Mouse (Mus musculus) forebrain, embryonic 11.5 days (tissue): ENCODE results near the gene Fstl3. TPM values are rescaled to one million over a fixed set of nuclear protein-coding genes. Genes with fewer than 3 reads are reported as not detected.
"Not testable (repeated sequence)": the region's sequence is repeated elsewhere in the genome, so short reads cannot be mapped to it uniquely, and the experiment has no call there.

ENCODE experiments used
- ATAC-seq: fragments of 200-750 bp; cut with Nextera tagmentation; replicated peaks from 2 replicates; pipeline ENCODE4 v1.8.0; 2017; ENCODE audit warnings: moderate TSS enrichment; ENCODE audit not compliant: low FRiP score
- DNase-seq: peaks from one replicate; pipeline ENCODE4 v3.0.0-alpha.2; 2017; ENCODE audit warnings: low spot score
- H3K27ac ChIP-seq: fragments of 300-500 bp; sonication (generic); 2 replicates; pipeline ENCODE4 v1.5.1; 2014; ENCODE audit warnings: low read depth, low read length
- H3K27me3 ChIP-seq: fragments of 300-500 bp; sonication (generic); 2 replicates; pipeline ENCODE4 v1.6.1; 2014; ENCODE audit warnings: mild to moderate bottlenecking, low read length, mixed read lengths; ENCODE audit not compliant: control insufficient read depth, insufficient read depth
- H3K36me3 ChIP-seq: fragments of 300-500 bp; sonication (generic); 2 replicates; pipeline ENCODE4 v1.6.1; 2014; ENCODE audit warnings: mild to moderate bottlenecking, low read length, moderate library complexity, mixed read lengths; ENCODE audit not compliant: control insufficient read depth, insufficient read depth
- H3K4me1 ChIP-seq: fragments of 300-500 bp; sonication (generic); replicated peaks from 2 replicates; pipeline ENCODE4 v1.6.1; 2014; ENCODE audit warnings: low read length, mixed read lengths; ENCODE audit not compliant: control insufficient read depth, insufficient read depth
- H3K4me2 ChIP-seq: fragments of 300-500 bp; sonication (generic); 2 replicates; pipeline ENCODE4 v1.6.1; 2014; ENCODE audit warnings: low read depth, mild to moderate bottlenecking, low read length, moderate library complexity, mixed read lengths; ENCODE audit not compliant: severe bottlenecking
- H3K4me3 ChIP-seq: fragments of 300-500 bp; sonication (generic); 2 replicates; pipeline ENCODE4 v1.5.1; 2014; ENCODE audit warnings: low read depth, low read length
- H3K9ac ChIP-seq: fragments of 300-500 bp; sonication (generic); 2 replicates; pipeline ENCODE4 v1.6.1; 2014; ENCODE audit warnings: low read length
- H3K9me3 ChIP-seq: fragments of 300-500 bp; sonication (generic); 2 replicates; pipeline ENCODE4 v1.6.1; 2016; ENCODE audit warnings: low read length, mixed read lengths; ENCODE audit not compliant: control insufficient read depth
- WGBS: fragments of 180-500 bp; shearing (Covaris S2); extraction: QIAGEN DNeasy Blood & Tissue Kit; methylation state at CpG from one replicate; pipeline ENCODE4 v1.1.7; 2014; 5-methylcytosine and 5-hydroxymethylcytosine counted together
- polyA plus RNA-seq: library from polyadenylated mRNA; unstranded; fragments of >200 nt; fragmentation: Nextera tagmentation; extraction: Ambion mirVana; gene quantifications from 2 replicates; pipeline ENCODE4 v1.2.1, GENCODE M21; 2014

Gene Fstl3
- polyA plus RNA-seq, 1 experiment from 2014 or later: 1.0 TPM

DNA sequence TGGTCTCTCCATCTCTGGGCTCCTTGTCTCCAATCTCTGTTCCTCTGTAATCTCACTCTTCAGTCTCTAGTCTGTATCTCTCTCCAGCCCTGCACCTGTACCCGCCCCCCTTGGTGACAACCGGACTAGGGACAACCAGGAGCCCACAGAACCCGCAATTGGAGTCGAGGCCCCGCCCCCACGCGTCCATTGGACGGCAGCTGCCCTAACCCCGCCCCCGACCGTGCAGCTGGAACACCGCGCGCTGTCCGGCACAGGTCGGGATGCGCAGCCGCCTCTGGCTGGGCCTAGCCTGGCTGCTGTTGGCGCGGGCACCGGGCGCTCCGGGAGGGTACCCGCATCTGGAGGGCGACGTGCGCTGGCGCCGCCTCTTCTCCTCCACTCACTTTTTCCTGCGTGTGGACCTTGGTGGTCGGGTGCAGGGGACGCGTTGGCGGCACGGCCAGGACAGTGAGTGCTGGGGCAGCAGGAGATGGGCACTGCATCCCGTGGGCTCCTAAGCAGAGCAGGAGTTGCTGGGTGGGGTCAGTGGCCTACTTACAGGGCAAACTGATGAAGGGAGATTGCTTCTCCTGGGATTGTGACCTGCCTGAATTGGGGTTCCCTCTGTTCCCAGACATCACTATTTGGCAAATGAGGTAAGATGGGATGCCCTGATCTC, 22.1 kb upstream of the Fstl3 start, which contains the start of gene Fgf22:
TSS of gene Fgf22 (plus strand) at position 221 of the 661 bp plus-strand sequence.
- Histone ChIP-seq H3K4me3 (peak within 1 kb of the TSS; percentile 20), H3K4me2 (peak within 1 kb of the TSS; percentile 66), H3K27me3 (no peaks in the 10 kb centered on the region), H3K9me3 (no peaks in the 10 kb centered on the region), H3K4me1 (peaks cover 6% of the 10 kb centered on the region; the same call in 1 of the 2 replicates), H3K36me3 (peaks cover 13% of the 10 kb centered on the region; the same call in 1 of the 2 replicates), H3K27ac (no peak within 1 kb of the TSS), H3K9ac (peak within 1 kb of the TSS; percentile 10; the same call in 1 of the 2 replicates)
- WGBS: 1% methylated on average over 36 of the region's 36 CpGs
- DNase-seq (peak; percentile 89), ATAC-seq (peak; percentile 90)

DNA sequence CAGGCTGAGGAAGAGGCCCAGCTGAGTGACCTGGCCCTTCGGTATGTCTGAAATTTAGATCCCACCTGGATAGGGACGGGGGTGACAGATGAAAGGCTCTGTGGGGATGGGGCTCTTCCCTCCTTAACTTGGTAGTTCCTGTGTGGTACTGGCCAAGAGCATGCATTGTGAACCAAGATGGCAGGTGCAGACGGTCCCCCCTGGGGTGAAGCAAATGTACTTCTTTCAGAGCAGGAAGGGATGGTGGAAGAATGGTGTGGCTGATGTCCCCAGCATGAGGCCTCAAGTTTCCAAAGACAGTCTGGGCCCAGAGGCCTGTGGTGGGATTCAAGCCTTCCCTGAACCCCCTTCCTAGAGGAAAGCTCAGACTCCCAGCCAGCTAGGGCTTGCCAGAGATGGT, 21.2 kb upstream of the Fstl3 start:
- ATAC-seq: no peak
- no peaks in the 10 kb centered on the region for H3K27me3 ChIP-seq
- 82% methylated on average over 3 of the region's 3 CpGs for WGBS
- H3K9ac ChIP-seq: no peak overlapping the region
- H3K4me3 ChIP-seq: no peak overlapping the region
- no peaks in the 10 kb centered on the region for H3K9me3 ChIP-seq
- H3K27ac ChIP-seq: no peak overlapping the region
- DNase-seq: no peak
- H3K4me2 ChIP-seq: no peak overlapping the region
- H3K36me3 ChIP-seq: peaks cover 17% of the 10 kb centered on the region; the same call in 1 of the 2 replicates
- peaks cover 6% of the 10 kb centered on the region; the same call in 1 of the 2 replicates for H3K4me1 ChIP-seq

DNA sequence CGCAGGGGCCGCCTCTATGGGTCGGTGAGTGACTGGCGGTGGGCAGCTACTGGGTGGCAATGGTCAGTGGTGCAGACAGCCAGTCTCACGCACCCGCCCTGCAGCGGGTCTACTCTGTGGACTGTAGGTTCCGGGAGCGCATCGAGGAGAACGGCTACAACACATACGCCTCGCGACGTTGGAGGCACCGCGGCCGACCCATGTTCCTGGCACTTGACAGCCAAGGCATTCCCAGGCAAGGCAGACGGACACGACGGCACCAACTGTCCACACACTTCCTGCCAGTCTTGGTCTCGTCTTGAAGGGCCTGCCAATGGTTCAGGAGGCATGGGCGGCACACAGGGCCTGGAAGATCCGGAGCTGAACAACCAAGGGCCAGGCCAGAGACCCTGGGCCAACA, 20.4 kb upstream of the Fstl3 start:
- ATAC-seq (no peak), DNase-seq (no peak)
- Histone ChIP-seq H3K4me3 (no peak overlapping the region), H3K36me3 (peaks cover 25% of the 10 kb centered on the region), H3K4me1 (peaks cover 6% of the 10 kb centered on the region; the same call in 1 of the 2 replicates), H3K4me2 (no peak overlapping the region), H3K27me3 (no peaks in the 10 kb centered on the region), H3K27ac (no peak overlapping the region), H3K9me3 (no peaks in the 10 kb centered on the region), H3K9ac (no peak overlapping the region)
- WGBS: 89% methylated on average over 24 of the region's 24 CpGs

DNA sequence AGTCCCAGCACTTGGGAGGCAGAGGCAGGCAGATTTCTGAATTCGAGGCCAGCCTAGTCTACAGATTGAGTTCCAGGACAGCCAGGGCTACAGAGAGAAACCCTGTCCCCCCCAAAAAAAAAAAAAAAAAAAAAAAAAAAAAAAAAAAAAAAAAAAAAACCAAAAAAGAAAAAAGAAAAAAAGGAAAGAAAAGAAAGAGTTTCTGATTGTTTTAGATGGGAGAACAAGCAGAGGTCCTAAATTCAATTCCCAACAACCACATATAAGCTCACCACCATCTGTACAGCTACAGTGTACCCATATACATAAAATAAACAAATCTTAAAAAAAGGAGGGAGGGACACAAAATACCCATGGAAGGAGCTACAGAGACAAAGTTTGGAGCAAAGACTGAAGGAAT, 17.4 kb upstream of the Fstl3 start:
- not testable (repeated sequence) for H3K4me2 ChIP-seq, H3K27ac ChIP-seq, H3K9me3 ChIP-seq, H3K9ac ChIP-seq, ATAC-seq, H3K27me3 ChIP-seq, H3K4me3 ChIP-seq, DNase-seq, H3K4me1 ChIP-seq
- H3K36me3 ChIP-seq: peaks cover 27% of the 10 kb centered on the region
- 89% methylated on average over 1 of the region's 1 CpGs for WGBS

DNA sequence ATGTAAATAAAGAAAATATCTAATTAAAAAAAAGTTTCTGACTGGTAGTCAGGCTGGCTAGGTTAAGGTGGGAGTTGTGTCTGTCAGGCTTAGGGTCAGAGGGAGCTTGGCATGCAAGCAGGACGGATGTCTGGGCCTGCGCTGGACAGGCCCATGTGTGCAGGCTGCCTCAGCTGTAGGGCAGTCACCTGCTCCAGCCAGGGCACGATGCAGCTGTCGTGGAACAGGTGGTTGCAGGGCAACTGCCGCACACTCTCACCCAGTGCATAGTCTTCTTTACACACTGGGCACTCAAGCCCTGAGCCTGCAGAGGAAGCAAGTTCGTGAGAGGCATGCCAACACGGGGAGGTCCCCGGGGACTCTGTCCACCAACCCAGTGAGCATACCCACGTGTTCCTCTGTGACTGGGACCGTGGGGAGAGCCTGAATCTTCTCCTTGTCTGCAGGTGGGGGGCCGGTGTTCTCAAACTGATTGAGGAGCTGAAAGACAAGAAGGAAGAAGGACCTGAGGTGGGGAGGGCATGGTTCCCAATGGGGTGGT, 16.4 kb upstream of the Fstl3 start:
- ATAC-seq (no peak), DNase-seq (no peak)
- H3K9ac ChIP-seq: no peak overlapping the region
- peaks cover 27% of the 10 kb centered on the region for H3K36me3 ChIP-seq
- H3K27ac ChIP-seq: no peak overlapping the region
- no peak overlapping the region for H3K4me3 ChIP-seq
- H3K27me3 ChIP-seq: no peaks in the 10 kb centered on the region
- peaks cover 3% of the 10 kb centered on the region for H3K4me1 ChIP-seq
- no peaks in the 10 kb centered on the region for H3K9me3 ChIP-seq
- no peak overlapping the region for H3K4me2 ChIP-seq
- 93% methylated on average over 11 of the region's 11 CpGs for WGBS

DNA sequence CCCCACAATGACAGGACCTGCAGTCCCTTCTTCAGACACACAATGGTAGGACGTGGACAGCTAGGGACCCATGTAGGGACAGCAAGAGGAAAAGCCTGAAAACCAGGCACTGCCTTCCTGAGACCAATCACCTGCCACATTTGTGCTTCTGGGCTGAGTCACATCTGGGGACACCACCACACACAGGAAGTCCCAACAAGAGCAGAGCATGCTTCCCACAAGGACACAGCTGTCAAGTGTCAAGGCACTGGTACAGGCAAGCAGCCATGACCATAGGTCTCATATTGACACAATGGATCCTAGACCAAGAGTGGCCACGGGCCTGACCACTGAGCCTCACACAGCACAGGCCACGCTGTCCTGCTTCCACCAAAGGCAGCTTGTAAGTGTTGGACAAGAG, 14.2 kb upstream of the Fstl3 start:
- no peak for DNase-seq

DNA sequence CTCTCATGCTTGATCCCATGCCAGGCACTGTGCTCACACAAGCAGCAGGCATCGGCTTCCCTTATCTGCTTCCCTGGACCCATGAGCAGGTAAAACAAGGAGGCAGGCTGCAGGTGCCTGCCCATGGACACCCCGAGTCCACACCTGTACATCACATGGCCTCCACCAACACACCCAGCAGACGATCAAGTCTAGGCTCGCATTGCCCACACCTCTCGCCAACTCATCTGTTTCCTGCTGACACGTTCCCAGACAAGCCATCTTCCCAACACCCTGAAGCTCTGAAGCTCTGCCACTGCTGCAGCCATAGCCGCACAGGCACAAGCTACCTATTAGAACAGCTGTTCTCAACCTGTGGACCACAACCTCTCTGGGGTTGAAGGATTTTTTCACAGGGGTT, 12.8 kb upstream of the Fstl3 start:
- Histone ChIP-seq H3K9me3 (no peaks in the 10 kb centered on the region), H3K27me3 (no peaks in the 10 kb centered on the region), H3K27ac (no peak overlapping the region), H3K4me2 (no peak overlapping the region), H3K9ac (no peak overlapping the region), H3K4me3 (no peak overlapping the region), H3K4me1 (peaks cover 10% of the 10 kb centered on the region), H3K36me3 (peaks cover 15% of the 10 kb centered on the region)
- WGBS: 94% methylated on average over 7 of the region's 7 CpGs
- ATAC-seq (no peak), DNase-seq (no peak)

More for the DNA sequence above, 14.2 kb upstream of the Fstl3 start:
- Histone ChIP-seq H3K27ac (no peak overlapping the region), H3K4me3 (no peak overlapping the region), H3K36me3 (peaks cover 22% of the 10 kb centered on the region), H3K4me2 (no peak overlapping the region), H3K27me3 (no peaks in the 10 kb centered on the region), H3K4me1 (peaks cover 8% of the 10 kb centered on the region), H3K9ac (no peak overlapping the region), H3K9me3 (no peaks in the 10 kb centered on the region)
- WGBS: 97% methylated on average over 3 of the region's 3 CpGs
- no peak for ATAC-seq

DNA sequence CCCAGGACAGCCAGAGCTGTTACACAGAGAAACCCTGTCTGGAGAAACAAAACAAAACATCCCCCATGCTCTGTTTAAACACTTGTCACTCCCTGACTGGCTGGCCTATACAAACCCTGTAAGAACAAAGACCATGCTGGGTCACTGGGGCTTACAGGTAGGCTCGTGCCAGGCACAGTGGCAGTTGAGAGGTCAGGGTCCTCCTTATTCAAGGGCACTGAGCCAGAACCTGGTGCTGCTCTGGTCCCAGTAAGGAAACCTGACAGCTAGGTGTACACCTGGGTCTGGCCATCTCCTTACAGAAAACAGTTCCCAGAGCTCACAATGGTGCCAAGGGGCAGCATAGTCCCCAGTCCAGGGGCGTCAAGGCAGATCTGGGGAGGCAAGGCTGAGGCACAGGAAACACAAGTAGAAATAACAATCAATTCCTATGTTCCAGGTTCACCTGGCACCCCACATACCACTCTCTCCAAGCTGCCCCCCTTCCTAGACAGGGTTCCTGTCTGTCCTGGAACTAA, 11.8 kb upstream of the Fstl3 start:
- no peak for DNase-seq
- peak overlapping the region; percentile 96 for H3K9ac ChIP-seq
- H3K9me3 ChIP-seq: no peaks in the 10 kb centered on the region
- no peaks in the 10 kb centered on the region for H3K27me3 ChIP-seq
- no peak for ATAC-seq
- H3K36me3 ChIP-seq: peaks cover 14% of the 10 kb centered on the region
- peak overlapping the region; percentile 96 for H3K4me3 ChIP-seq
- peak overlapping the region; percentile 91 for H3K4me2 ChIP-seq
- 68% methylated on average over 2 of the region's 2 CpGs for WGBS
- peaks cover 10% of the 10 kb centered on the region for H3K4me1 ChIP-seq
- no peak overlapping the region for H3K27ac ChIP-seq
